Mouse (Mus musculus): ENCODE measurements around the gene Ephx3. TPM values are rescaled to one million over a fixed set of nuclear protein-coding genes. Genes with fewer than 3 reads are reported as not detected.

Ephx3 gene
- polyA plus RNA-seq, 1 experiment, result not detected

DNA sequence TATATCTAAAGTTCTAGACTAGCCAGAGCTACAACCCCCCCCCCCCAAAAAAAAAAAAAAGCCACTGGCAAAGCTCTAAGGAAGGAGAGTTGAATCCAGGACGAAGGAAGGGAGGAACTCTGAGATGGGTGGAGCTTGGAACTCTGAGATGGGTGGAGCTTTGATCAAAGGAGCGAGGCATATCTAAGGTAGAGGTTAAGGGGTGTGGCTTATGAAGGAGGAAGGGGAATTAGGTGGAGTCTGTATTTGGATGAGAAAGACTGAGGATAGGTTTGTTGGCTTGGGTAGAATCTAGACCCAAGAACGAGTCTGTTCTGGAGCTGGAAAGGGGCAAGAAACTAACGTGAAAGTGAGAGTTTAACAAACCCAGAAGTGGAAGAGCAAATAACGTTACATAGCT, 501 bp upstream of the Ephx3 start:
- no peak for TF ChIP-seq CTCF (IDR thresholded peaks at IDR 0.05; ENCODE audit: control insufficient read depth, insufficient read depth, low read length)
- TF ChIP-seq POLR2A (IDR thresholded peaks at IDR 0.05; ENCODE audit: borderline replicate concordance, control insufficient read depth, low read depth, low read length), result no peak
- Histone ChIP-seq H3K27ac (ENCODE audit: control insufficient read depth, insufficient read depth, low read depth, low read length, poor library complexity) (no peak overlapping the region), H3K4me1 (ENCODE audit: control insufficient read depth, insufficient read depth, low read length) (peaks cover 2% of the 10 kb centered on the region; the same call in 1 of the 2 replicates), H3K4me3 (replicated peaks; ENCODE audit: control insufficient read depth, low read depth, low read length) (no peak overlapping the region)
- WGBS, result 14% methylated on average over 5 of the region's 5 CpGs

DNA sequence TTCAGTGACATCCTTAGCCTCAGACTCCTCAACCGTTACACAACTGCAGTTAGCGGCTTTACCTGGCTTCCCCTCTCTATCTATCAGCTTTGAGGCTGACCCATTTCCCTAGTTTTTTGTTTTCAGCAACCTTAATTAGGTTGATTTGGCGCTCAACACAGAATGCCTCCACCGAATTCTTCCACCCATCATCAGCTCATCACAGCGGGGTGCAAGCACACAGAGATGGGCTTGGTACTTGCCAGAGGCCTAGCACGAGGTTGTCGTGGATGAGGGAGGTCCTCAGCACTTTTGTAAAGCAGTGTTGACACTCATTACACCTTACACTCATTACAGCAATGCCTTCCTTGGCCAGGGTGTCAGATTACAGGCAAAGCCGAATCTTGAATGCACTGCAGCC, 6.3 kb downstream of the Ephx3 start:
- Histone ChIP-seq H3K4me3 (replicated peaks; ENCODE audit: control insufficient read depth, low read depth, low read length) (no peak overlapping the region), H3K4me1 (ENCODE audit: control insufficient read depth, insufficient read depth, low read length) (no peaks in the 10 kb centered on the region), H3K27ac (ENCODE audit: control insufficient read depth, insufficient read depth, low read depth, low read length, poor library complexity) (no peak overlapping the region)
- TF ChIP-seq CTCF (IDR thresholded peaks at IDR 0.05; ENCODE audit: control insufficient read depth, insufficient read depth, low read length) (no peak), POLR2A (IDR thresholded peaks at IDR 0.05; ENCODE audit: borderline replicate concordance, control insufficient read depth, low read depth, low read length) (no peak)
- 64% methylated on average over 8 of the region's 8 CpGs for WGBS

DNA sequence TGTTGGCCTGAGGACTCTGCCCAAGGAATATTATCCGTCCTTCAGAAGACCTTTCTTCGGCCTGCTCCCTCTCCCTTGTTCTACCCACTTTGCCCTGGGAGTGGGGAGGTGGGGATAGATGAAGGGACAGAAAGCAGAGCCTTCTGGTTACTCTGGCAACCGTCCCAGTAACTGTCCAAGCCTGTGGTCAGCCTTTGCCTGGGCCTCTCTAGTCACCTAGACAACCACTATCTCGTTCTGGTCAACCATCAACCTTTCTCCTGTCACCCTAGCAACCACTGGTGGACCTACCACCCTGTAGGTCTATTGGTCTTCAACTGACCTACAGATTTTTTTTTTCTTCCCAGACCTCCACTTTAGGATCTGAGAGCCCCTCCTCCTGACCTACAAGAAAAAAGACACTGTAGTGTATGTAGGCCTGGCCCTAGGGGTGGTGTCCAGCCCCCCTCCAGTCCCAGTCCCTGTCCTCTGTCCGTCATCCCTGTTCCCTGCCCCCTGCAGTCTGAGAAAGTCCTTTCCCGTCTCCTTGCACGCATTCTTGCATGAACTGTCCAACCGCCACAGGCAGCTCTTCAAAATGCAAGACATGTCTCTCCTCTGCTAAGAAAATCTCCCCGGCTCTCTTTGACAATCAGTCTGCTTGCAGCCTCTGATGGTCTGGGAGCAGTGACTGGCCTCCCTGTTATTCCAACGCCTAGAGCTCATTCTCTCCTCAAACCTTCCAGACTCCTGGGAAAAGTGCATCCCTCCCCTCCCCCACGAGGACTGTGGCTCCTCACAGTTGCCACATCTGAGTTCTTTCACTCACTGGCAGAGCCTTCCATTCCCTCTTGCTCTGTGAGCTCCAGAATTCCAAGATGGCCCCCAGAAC, 9.5 kb downstream of the Ephx3 start:
- Histone ChIP-seq H3K4me3 (replicated peaks; ENCODE audit: control insufficient read depth, low read depth, low read length) (no peak overlapping the region), H3K4me1 (ENCODE audit: control insufficient read depth, insufficient read depth, low read length) (no peaks in the 10 kb centered on the region; the same call in 1 of the 2 replicates), H3K27ac (ENCODE audit: control insufficient read depth, insufficient read depth, low read depth, low read length, poor library complexity) (no peak overlapping the region)
- TF ChIP-seq CTCF (IDR thresholded peaks at IDR 0.05; ENCODE audit: control insufficient read depth, insufficient read depth, low read length), result no peak
- TF ChIP-seq POLR2A (IDR thresholded peaks at IDR 0.05; ENCODE audit: borderline replicate concordance, control insufficient read depth, low read depth, low read length), result no peak
- 68% methylated on average over 11 of the region's 11 CpGs for WGBS

GRCm38 (mm10) chr17:32176919-32177318, 12.4 kb downstream of the Ephx3 start:
- TF ChIP-seq POLR2A (IDR thresholded peaks at IDR 0.05; ENCODE audit: borderline replicate concordance, control insufficient read depth, low read depth, low read length) (no peak), CTCF (IDR thresholded peaks at IDR 0.05; ENCODE audit: control insufficient read depth, insufficient read depth, low read length) (no peak)
- H3K4me3 ChIP-seq (replicated peaks; ENCODE audit: control insufficient read depth, low read depth, low read length), result no peak overlapping the region
- no peaks in the 10 kb centered on the region; the same call in 1 of the 2 replicates for H3K4me1 ChIP-seq (ENCODE audit: control insufficient read depth, insufficient read depth, low read length)
- WGBS, result 82% methylated on average over 4 of the region's 4 CpGs
- no peak overlapping the region for H3K27ac ChIP-seq (ENCODE audit: control insufficient read depth, insufficient read depth, low read depth, low read length, poor library complexity)

DNA sequence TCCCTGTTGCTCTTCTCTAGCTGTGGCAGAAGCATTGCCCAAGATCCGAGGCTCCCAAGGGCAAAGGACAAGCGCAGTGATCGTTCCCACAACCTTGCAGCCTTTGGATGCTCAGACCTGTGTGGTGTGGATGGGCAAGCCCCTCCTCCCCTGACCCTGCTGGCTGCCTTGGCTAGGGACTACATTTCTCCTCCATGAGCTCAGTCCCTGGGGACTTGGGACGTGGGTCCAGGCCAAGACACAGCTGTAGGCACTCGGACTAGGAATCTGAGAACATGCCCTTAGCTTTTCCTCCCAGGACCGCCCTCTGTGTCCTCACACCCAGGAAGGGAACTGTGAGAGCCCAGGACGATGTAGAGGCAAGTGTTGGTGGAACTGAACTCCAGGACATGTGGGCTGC, 16.2 kb downstream of the Ephx3 start:
- 79% methylated on average over 7 of the region's 7 CpGs for WGBS

GRCm38 (mm10) chr17:32172485-32172884, 16.9 kb downstream of the Ephx3 start:
- TF ChIP-seq CTCF (IDR thresholded peaks at IDR 0.05; ENCODE audit: control insufficient read depth, insufficient read depth, low read length), result no peak
- TF ChIP-seq POLR2A (IDR thresholded peaks at IDR 0.05; ENCODE audit: borderline replicate concordance, control insufficient read depth, low read depth, low read length), result no peak
- H3K4me3 ChIP-seq (replicated peaks; ENCODE audit: control insufficient read depth, low read depth, low read length), result no peak overlapping the region
- 57% methylated on average over 2 of the region's 2 CpGs for WGBS
- no peak overlapping the region for H3K27ac ChIP-seq (ENCODE audit: control insufficient read depth, insufficient read depth, low read depth, low read length, poor library complexity)
- H3K4me1 ChIP-seq (ENCODE audit: control insufficient read depth, insufficient read depth, low read length), result peaks cover 3% of the 10 kb centered on the region

More for the DNA sequence above, 16.2 kb downstream of the Ephx3 start:
- Histone ChIP-seq H3K27ac (ENCODE audit: control insufficient read depth, insufficient read depth, low read depth, low read length, poor library complexity) (no peak overlapping the region), H3K4me1 (ENCODE audit: control insufficient read depth, insufficient read depth, low read length) (peaks cover 3% of the 10 kb centered on the region), H3K4me3 (replicated peaks; ENCODE audit: control insufficient read depth, low read depth, low read length) (no peak overlapping the region)
- TF ChIP-seq POLR2A (IDR thresholded peaks at IDR 0.05; ENCODE audit: borderline replicate concordance, control insufficient read depth, low read depth, low read length), result no peak
- TF ChIP-seq CTCF (IDR thresholded peaks at IDR 0.05; ENCODE audit: control insufficient read depth, insufficient read depth, low read length), result no peak

DNA sequence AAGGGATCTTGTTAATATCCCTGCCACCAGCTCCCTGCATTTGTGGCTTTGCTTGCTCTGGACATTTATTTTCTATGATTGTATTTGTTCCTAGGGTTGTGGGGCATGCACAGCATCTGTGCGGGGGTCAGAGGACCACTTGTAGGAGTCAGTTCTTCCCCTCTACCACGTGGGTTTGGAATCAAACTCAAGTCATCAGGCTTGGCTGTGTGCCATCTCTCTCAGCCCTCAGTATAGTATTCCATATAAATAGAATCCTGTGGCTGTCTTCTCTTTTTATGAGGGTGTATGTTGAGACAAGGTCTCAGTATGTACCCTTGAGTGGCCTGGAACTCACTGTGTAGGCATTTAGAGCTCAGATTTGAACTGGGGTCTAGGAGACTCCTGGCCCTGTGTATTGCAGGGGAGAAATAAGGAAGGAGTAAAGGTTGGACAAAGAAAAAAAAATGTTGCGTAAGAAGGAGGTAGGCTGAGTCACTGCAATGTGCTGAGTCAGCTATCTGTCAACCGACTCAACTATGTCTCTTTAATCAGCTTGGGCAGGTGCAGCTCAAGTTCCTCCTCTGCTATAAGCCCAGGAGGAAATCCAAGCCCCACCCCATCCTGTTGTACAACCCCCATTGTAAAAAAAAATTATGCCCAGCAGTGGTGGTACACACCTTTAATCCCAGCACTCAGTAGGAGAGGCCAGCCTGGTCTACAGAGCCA, 19.7 kb downstream of the Ephx3 start:
- H3K4me3 ChIP-seq (replicated peaks; ENCODE audit: control insufficient read depth, low read depth, low read length), result no peak overlapping the region
- H3K27ac ChIP-seq (ENCODE audit: control insufficient read depth, insufficient read depth, low read depth, low read length, poor library complexity), result no peak overlapping the region
- TF ChIP-seq POLR2A (IDR thresholded peaks at IDR 0.05; ENCODE audit: borderline replicate concordance, control insufficient read depth, low read depth, low read length), result no peak
- 6% methylated on average over 4 of the region's 4 CpGs for WGBS
- H3K4me1 ChIP-seq (ENCODE audit: control insufficient read depth, insufficient read depth, low read length), result peaks cover 6% of the 10 kb centered on the region

DNA sequence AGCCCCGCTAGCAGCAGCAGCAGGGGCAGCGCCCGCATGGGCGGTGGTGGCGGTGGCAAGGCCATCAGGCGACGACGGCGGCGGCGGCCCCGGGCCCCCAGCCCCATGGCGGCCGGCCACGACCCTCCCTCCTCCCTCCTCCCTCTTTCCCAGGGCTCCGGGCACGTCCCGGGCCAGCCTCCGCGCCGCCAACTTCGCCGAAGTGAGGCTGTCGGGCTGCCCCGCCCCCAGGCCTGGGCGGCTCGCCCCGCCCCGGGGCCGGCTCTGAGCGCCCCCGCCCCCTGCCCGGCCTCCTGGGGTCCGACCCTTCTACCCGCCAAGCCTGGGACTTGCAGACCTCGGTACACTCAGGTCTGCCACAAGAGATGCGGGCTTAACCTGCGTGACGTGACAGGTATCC, 22.7 kb downstream of the Ephx3 start, which contains the start of gene Notch3:
TSS of gene Notch3 (minus strand) at position 166 of the 400 bp plus-strand sequence.
- 5% methylated on average over 37 of the region's 39 CpGs for WGBS
- no peak within 1 kb of the TSS for H3K27ac ChIP-seq (ENCODE audit: control insufficient read depth, insufficient read depth, low read depth, low read length, poor library complexity)
- TF ChIP-seq POLR2A (IDR thresholded peaks at IDR 0.05; ENCODE audit: borderline replicate concordance, control insufficient read depth, low read depth, low read length) (no peak), CTCF (IDR thresholded peaks at IDR 0.05; ENCODE audit: control insufficient read depth, insufficient read depth, low read length) (no peak)
- no peak within 1 kb of the TSS for H3K4me3 ChIP-seq (replicated peaks; ENCODE audit: control insufficient read depth, low read depth, low read length)
- peaks cover 9% of the 10 kb centered on the region for H3K4me1 ChIP-seq (ENCODE audit: control insufficient read depth, insufficient read depth, low read length)

All from bone marrow, adult 2 months (tissue).